Mouse (Mus musculus) forebrain, embryonic 16.5 days (tissue): Measurements from ENCODE around the gene Neurod6. TPM values are rescaled to one million over a fixed set of nuclear protein-coding genes. Genes with fewer than 3 reads are reported as not detected.

Experiments
- ATAC-seq: fragments of 200-750 bp; cut with Nextera tagmentation; 2 replicates; pipeline ENCODE4 v1.8.0; 2017; ENCODE audit warnings: mild to moderate bottlenecking, moderate library complexity
- H3K27ac ChIP-seq: fragments of 300-500 bp; sonication (generic); 2 replicates; pipeline ENCODE4 v1.5.1; 2014; ENCODE audit warnings: low read length, control low read depth
- H3K27me3 ChIP-seq: fragments of 300-500 bp; sonication (generic); replicated peaks from 2 replicates; pipeline ENCODE4 v1.6.1; 2014; ENCODE audit warnings: low read length; ENCODE audit not compliant: control insufficient read depth, insufficient read depth
- H3K36me3 ChIP-seq: fragments of 300-500 bp; sonication (generic); 2 replicates; pipeline ENCODE4 v1.6.1; 2014; ENCODE audit not compliant: control insufficient read depth, insufficient read depth
- H3K4me1 ChIP-seq: fragments of 300-500 bp; sonication (generic); replicated peaks from 2 replicates; pipeline ENCODE4 v1.6.1; 2014; ENCODE audit warnings: low read length; ENCODE audit not compliant: control insufficient read depth, insufficient read depth
- H3K4me2 ChIP-seq: fragments of 300-500 bp; sonication (generic); 2 replicates; pipeline ENCODE4 v1.6.1; 2014; ENCODE audit warnings: mild to moderate bottlenecking, low read length, control low read depth
- H3K4me3 ChIP-seq: fragments of 300-500 bp; sonication (generic); replicated peaks from 2 replicates; pipeline ENCODE4 v1.5.1; 2014; ENCODE audit warnings: mild to moderate bottlenecking, low read length, control low read depth
- H3K9ac ChIP-seq: fragments of 300-500 bp; sonication (generic); replicated peaks from 2 replicates; pipeline ENCODE4 v1.6.1; 2014; ENCODE audit warnings: low read depth, low read length, control low read depth
- H3K9me3 ChIP-seq: fragments of 300-500 bp; sonication (generic); 2 replicates; pipeline ENCODE4 v1.6.1; 2016; ENCODE audit warnings: low read length; ENCODE audit not compliant: control insufficient read depth
- WGBS: fragments of 180-500 bp; shearing (Covaris S2); extraction: QIAGEN DNeasy Blood & Tissue Kit; methylation state at CpG from one replicate; pipeline ENCODE4 v1.1.7; 2014; 5-methylcytosine and 5-hydroxymethylcytosine counted together
- polyA plus RNA-seq: library from polyadenylated mRNA; unstranded; fragments of >200 nt; fragmentation: Nextera tagmentation; extraction: Ambion mirVana; gene quantifications from 2 replicates; pipeline ENCODE4 v1.2.1, GENCODE M21; 2015

The Neurod6 gene
- polyA plus RNA-seq, 1 experiment from 2014 or later, result 468 TPM

- no peaks in the 10 kb centered on the region for H3K36me3 ChIP-seq
- peak overlapping the region; percentile 24; the same call in 1 of the 2 replicates for H3K4me2 ChIP-seq
- peaks cover 10% of the 10 kb centered on the region; the same call in 1 of the 2 replicates for H3K4me1 ChIP-seq
- H3K27ac ChIP-seq, result peak overlapping the region; percentile 75
- H3K9ac ChIP-seq, result no peak overlapping the region
- no peaks in the 10 kb centered on the region for H3K9me3 ChIP-seq
- no peak for ATAC-seq
- WGBS, result 50% methylated on average over 7 of the region's 7 CpGs
- no peaks in the 10 kb centered on the region for H3K27me3 ChIP-seq
- H3K4me3 ChIP-seq, result no peak overlapping the region
Measured at GRCm38 (mm10) chr6:55682886-55683285, 1.8 kb upstream of the Neurod6 start.

GRCm38 (mm10) chr6:55678571-55679185, 2.4 kb downstream of the Neurod6 start:
- H3K9me3 ChIP-seq, result no peaks in the 10 kb centered on the region
- H3K4me3 ChIP-seq, result peak overlapping the region; percentile 48
- peaks cover 23% of the 10 kb centered on the region for H3K4me1 ChIP-seq
- WGBS, result 52% methylated on average over 7 of the region's 7 CpGs
- H3K27ac ChIP-seq, result peak overlapping the region; percentile 84
- no peak for ATAC-seq
- no peaks in the 10 kb centered on the region for H3K27me3 ChIP-seq
- H3K36me3 ChIP-seq, result no peaks in the 10 kb centered on the region
- H3K4me2 ChIP-seq, result peak overlapping the region; percentile 48
- H3K9ac ChIP-seq, result peak overlapping the region; percentile 59

- H3K9me3 ChIP-seq, result no peaks in the 10 kb centered on the region
- H3K27me3 ChIP-seq, result no peaks in the 10 kb centered on the region
- WGBS, result 6% methylated on average over 8 of the region's 8 CpGs
- peak overlapping the region; percentile 44 for H3K4me3 ChIP-seq
- H3K4me2 ChIP-seq, result peak overlapping the region; percentile 70
- ATAC-seq, result no peak
- H3K27ac ChIP-seq, result peak overlapping the region; percentile 96
- no peaks in the 10 kb centered on the region for H3K36me3 ChIP-seq
- H3K9ac ChIP-seq, result peak overlapping the region; percentile 71
- H3K4me1 ChIP-seq, result peaks cover 22% of the 10 kb centered on the region
Measured at GRCm38 (mm10) chr6:55677326-55677725, 3.7 kb downstream of the Neurod6 start.

- Histone ChIP-seq H3K27me3 (no peaks in the 10 kb centered on the region), H3K4me2 (peak overlapping the region; percentile 70), H3K9me3 (no peaks in the 10 kb centered on the region), H3K27ac (peak overlapping the region; percentile 96), H3K4me1 (peaks cover 22% of the 10 kb centered on the region), H3K4me3 (peak overlapping the region; percentile 44), H3K36me3 (no peaks in the 10 kb centered on the region), H3K9ac (peak overlapping the region; percentile 71)
- WGBS, result 1% methylated on average over 27 of the region's 27 CpGs
- ATAC-seq, result peak; percentile 66
Measured at GRCm38 (mm10) chr6:55676663-55677311, 4.3 kb downstream of the Neurod6 start.

- H3K4me2 ChIP-seq, result peak overlapping the region; percentile 70
- WGBS, result 61% methylated on average over 6 of the region's 6 CpGs
- ATAC-seq, result no peak; the same call in 1 of the 2 replicates
- peaks cover 20% of the 10 kb centered on the region for H3K4me1 ChIP-seq
- no peaks in the 10 kb centered on the region for H3K9me3 ChIP-seq
- no peaks in the 10 kb centered on the region for H3K27me3 ChIP-seq
- peak overlapping the region; percentile 44 for H3K4me3 ChIP-seq
- peak overlapping the region; percentile 96 for H3K27ac ChIP-seq
- H3K36me3 ChIP-seq, result no peaks in the 10 kb centered on the region
- peak overlapping the region; percentile 71 for H3K9ac ChIP-seq
Measured at GRCm38 (mm10) chr6:55676141-55676662, 4.9 kb downstream of the Neurod6 start.

- H3K27ac ChIP-seq, result no peak overlapping the region
Measured at GRCm38 (mm10) chr6:55667801-55668200, 13.3 kb downstream of the Neurod6 start.

GRCm38 (mm10) chr6:55661126-55661915, 19.7 kb downstream of the Neurod6 start:
- 72% methylated on average over 5 of the region's 5 CpGs for WGBS
- H3K27me3 ChIP-seq, result no peaks in the 10 kb centered on the region
- no peak overlapping the region for H3K4me3 ChIP-seq
- no peak overlapping the region for H3K9ac ChIP-seq
- ATAC-seq, result no peak
- H3K27ac ChIP-seq, result no peak overlapping the region
- no peak overlapping the region for H3K4me2 ChIP-seq
- H3K9me3 ChIP-seq, result no peaks in the 10 kb centered on the region
- H3K36me3 ChIP-seq, result no peaks in the 10 kb centered on the region
- no peaks in the 10 kb centered on the region for H3K4me1 ChIP-seq

More at GRCm38 (mm10) chr6:55667801-55668200, 13.3 kb downstream of the Neurod6 start:
- Histone ChIP-seq H3K4me2 (no peak overlapping the region), H3K4me1 (no peaks in the 10 kb centered on the region), H3K27me3 (no peaks in the 10 kb centered on the region), H3K4me3 (no peak overlapping the region), H3K9me3 (no peaks in the 10 kb centered on the region), H3K9ac (no peak overlapping the region), H3K36me3 (no peaks in the 10 kb centered on the region)
- 79% methylated on average over 3 of the region's 3 CpGs for WGBS
- ATAC-seq, result no peak

GRCm38 (mm10) chr6:55649996-55650395, 31.1 kb downstream of the Neurod6 start:
- peak overlapping the region; percentile 95 for H3K27ac ChIP-seq
- H3K9me3 ChIP-seq, result no peaks in the 10 kb centered on the region
- H3K4me2 ChIP-seq, result no peak overlapping the region
- H3K9ac ChIP-seq, result no peak overlapping the region
- no peaks in the 10 kb centered on the region for H3K36me3 ChIP-seq
- WGBS, result 58% methylated on average over 3 of the region's 3 CpGs
- no peak overlapping the region for H3K4me3 ChIP-seq
- H3K27me3 ChIP-seq, result no peaks in the 10 kb centered on the region
- ATAC-seq, result no peak
- H3K4me1 ChIP-seq, result peaks cover 35% of the 10 kb centered on the region

- 56% methylated on average over 8 of the region's 8 CpGs for WGBS
- H3K4me1 ChIP-seq, result peaks cover 35% of the 10 kb centered on the region
- H3K27ac ChIP-seq, result peak overlapping the region; percentile 95
- H3K9me3 ChIP-seq, result no peaks in the 10 kb centered on the region
- no peak overlapping the region for H3K9ac ChIP-seq
- H3K27me3 ChIP-seq, result no peaks in the 10 kb centered on the region
- no peak for ATAC-seq
- no peaks in the 10 kb centered on the region for H3K36me3 ChIP-seq
- H3K4me3 ChIP-seq, result no peak overlapping the region
- H3K4me2 ChIP-seq, result no peak overlapping the region
Measured at GRCm38 (mm10) chr6:55649581-55649980, 31.5 kb downstream of the Neurod6 start.
